Comparison of ENCODE assay signal across 13 mouse cellular contexts in genomic region chr6:52190410-52190809, GRCm38 (mm10). TPM values are rescaled to one million over a fixed set of nuclear protein-coding genes. Genes with fewer than 3 reads are reported as not detected.
DNase-seq lines count a peak whose midpoint lies in the region; ATAC-seq lines count a peak whose summit lies in the region.
"Had no signal": no experiment of that assay in that cellular context is flagged by ENCODE, and none has a peak within 500 bp of the region (broad histone marks: within the 10 kb centered on the region; RNA-seq: fewer than 3 reads in every experiment).

No protein-coding gene starts in this region.

- no peaks in the 10 kb centered on the region for H3K9me3 ChIP-seq in liver, embryonic 12.5 days (replicated peaks)
- no peaks in the 10 kb centered on the region for H3K9me3 ChIP-seq in forebrain, embryonic 11.5 days (ENCODE audit: control insufficient read depth, low read length)

- no peaks in the 10 kb centered on the region for H3K36me3 ChIP-seq in liver, embryonic 12.5 days
- no peaks in the 10 kb centered on the region for H3K36me3 ChIP-seq in forebrain, embryonic 11.5 days (ENCODE audit: control insufficient read depth, insufficient read depth, low read length)

- 0 out of 2 replicates have a peak overlapping the region, but pooled peaks have one; percentile 6 for H3K27ac ChIP-seq in liver, embryonic 12.5 days
- H3K27ac ChIP-seq in forebrain, embryonic 11.5 days (ENCODE audit: low read depth, low read length): no peak overlapping the region

- peaks cover 99% of the 10 kb centered on the region for H3K27me3 ChIP-seq in liver, embryonic 12.5 days (replicated peaks)
- H3K27me3 ChIP-seq in forebrain, embryonic 11.5 days (ENCODE audit: control insufficient read depth, insufficient read depth, low read length): peaks cover 100% of the 10 kb centered on the region

- H3K4me2 ChIP-seq in liver, embryonic 12.5 days: peak overlapping the region; percentile 63
- no peak overlapping the region for H3K4me2 ChIP-seq in forebrain, embryonic 11.5 days (ENCODE audit: low read depth, low read length, severe bottlenecking)

- no peak for ATAC-seq in liver, embryonic 12.5 days
- ATAC-seq in forebrain, embryonic 11.5 days (replicated peaks; ENCODE audit: low FRiP score): no peak

- DNase-seq in adrenal gland, adult 2 months: peak; percentile 31
- no peak for DNase-seq in adrenal gland, postnatal 36 days
- peak; percentile 13 for DNase-seq in ovary, postnatal 36 days (ENCODE audit: low spot score)
- DNase-seq in ovary, postnatal 10 days (ENCODE audit: low spot score): no peak
- DNase-seq in left cerebral cortex, adult 8-10 months (ENCODE audit: low spot score in 2 of 2): no peak
- no peak for DNase-seq in cerebellum, adult 9-10 months
- no peak for DNase-seq in forebrain, embryonic 11.5 days (ENCODE audit: low spot score)
- DNase-seq: cerebellum, adult 18-20 months; gastrocnemius, postnatal 10 days had no signal

- H3K4me1 ChIP-seq in liver, embryonic 12.5 days: peaks cover 13% of the 10 kb centered on the region
- peaks cover 10% of the 10 kb centered on the region; the same call in 1 of the 2 replicates for H3K4me1 ChIP-seq in forebrain, embryonic 11.5 days (replicated peaks; ENCODE audit: control insufficient read depth, insufficient read depth, low read length)

- peak overlapping the region; percentile 54 for H3K4me3 ChIP-seq in liver, embryonic 12.5 days
- no peak overlapping the region for H3K4me3 ChIP-seq in forebrain, embryonic 11.5 days (ENCODE audit: low read depth, low read length)

- H3K9ac ChIP-seq in liver, embryonic 12.5 days: no peak overlapping the region; the same call in 1 of the 2 replicates
- no peak overlapping the region for H3K9ac ChIP-seq in forebrain, embryonic 11.5 days (ENCODE audit: low read length)

- 2% methylated on average over 23 of the region's 23 CpGs for WGBS in liver, embryonic 12.5 days (ENCODE audit: insufficient replicate concordance)
- under 1% methylated on average over 23 of the region's 23 CpGs for WGBS in forebrain, embryonic 11.5 days

RNA-seq across cellular contexts. Expression of gene Hoxa4, which starts 1.1 kb away (rescaled TPM):
- 1 to 10 TPM; 2.2 to 6.3 TPM for total RNA-seq in adrenal gland, adult 2 months (2021)
- polyA plus RNA-seq in adrenal gland, adult 2 months (2012; rRNA removed): 0.99 and 4.0 TPM in 2 replicates
- 1 to 10 TPM; 2.6 to 3.1 TPM for total RNA-seq in adrenal gland, postnatal 36 days (2021)
- 0.79 and 0.92 TPM in 2 replicates for polyA plus RNA-seq in liver, embryonic 12.5 days (2016; fragmentation: Nextera tagmentation; extraction: Ambion mirVana)
- not detected for total RNA-seq in left cerebral cortex, adult 8-10 months (2022)
- polyA plus RNA-seq in forebrain, embryonic 11.5 days (2014; fragmentation: Nextera tagmentation; extraction: Ambion mirVana): not detected in 2 replicates
- total RNA-seq: left cerebral cortex, adult 18-20 months; monocyte, adult 5-6 weeks had no signal

RNA-seq across cellular contexts. Expression of gene 5730596B20Rik, which starts 13.1 kb away (rescaled TPM):
- under 1 TPM; 0.35 to 0.41 TPM for total RNA-seq in adrenal gland, adult 2 months (2021)
- polyA plus RNA-seq in adrenal gland, adult 2 months (2012; rRNA removed): 0.02 and 0.04 TPM in 2 replicates
- under 1 TPM; 0.10 to 0.40 TPM for total RNA-seq in adrenal gland, postnatal 36 days (2021)
- 0.29 TPM in 2 replicates for polyA plus RNA-seq in liver, embryonic 12.5 days (2016; fragmentation: Nextera tagmentation; extraction: Ambion mirVana)
- not detected for total RNA-seq in left cerebral cortex, adult 8-10 months (2022)
- not detected in 2 replicates for polyA plus RNA-seq in forebrain, embryonic 11.5 days (2014; fragmentation: Nextera tagmentation; extraction: Ambion mirVana)
- total RNA-seq: left cerebral cortex, adult 18-20 months; monocyte, adult 5-6 weeks had no signal
- polyA plus RNA-seq: spleen, adult 2 months had no signal

RNA-seq across cellular contexts. Expression of gene Hoxa5, which starts 14.0 kb away (rescaled TPM):
- 10 to 100 TPM; 13.6 to 22.8 TPM for total RNA-seq in adrenal gland, adult 2 months (2021)
- polyA plus RNA-seq in adrenal gland, adult 2 months (2012; rRNA removed): 12.9 and 16.3 TPM in 2 replicates
- 10 to 100 TPM; 14.7 to 27.8 TPM for total RNA-seq in adrenal gland, postnatal 36 days (2021)
- polyA plus RNA-seq in liver, embryonic 12.5 days (2016; fragmentation: Nextera tagmentation; extraction: Ambion mirVana): 2.1 and 3.1 TPM in 2 replicates
- not detected for total RNA-seq in left cerebral cortex, adult 8-10 months (2022)
- not detected in 2 replicates for polyA plus RNA-seq in forebrain, embryonic 11.5 days (2014; fragmentation: Nextera tagmentation; extraction: Ambion mirVana)
- total RNA-seq: left cerebral cortex, adult 18-20 months; monocyte, adult 5-6 weeks had no signal

RNA-seq across cellular contexts. Expression of gene Hoxa6, which starts 18.1 kb away (rescaled TPM):
- total RNA-seq in adrenal gland, adult 2 months (2021): 1 to 10 TPM; 1.9 to 4.5 TPM
- 3.6 and 3.8 TPM in 2 replicates for polyA plus RNA-seq in adrenal gland, adult 2 months (2012; rRNA removed)
- total RNA-seq in adrenal gland, postnatal 36 days (2021): 1 to 10 TPM; 2.5 to 4.6 TPM
- polyA plus RNA-seq in liver, embryonic 12.5 days (2016; fragmentation: Nextera tagmentation; extraction: Ambion mirVana): 0.14 and 0.20 TPM in 2 replicates
- not detected for total RNA-seq in left cerebral cortex, adult 8-10 months (2022)
- polyA plus RNA-seq in forebrain, embryonic 11.5 days (2014; fragmentation: Nextera tagmentation; extraction: Ambion mirVana): not detected in 2 replicates
- total RNA-seq: left cerebral cortex, adult 18-20 months; monocyte, adult 5-6 weeks had no signal
- polyA plus RNA-seq: spleen, adult 2 months had no signal

RNA-seq across cellular contexts. Expression of gene Hoxa3, which starts 22.7 kb away (rescaled TPM):
- 1 to 10 TPM; 2.7 to 5.4 TPM for total RNA-seq in adrenal gland, adult 2 months (2021)
- polyA plus RNA-seq in adrenal gland, adult 2 months (2012; rRNA removed): 6.8 and 8.1 TPM in 2 replicates
- total RNA-seq in adrenal gland, postnatal 36 days (2021): 1 to 10 TPM; 3.7 TPM
- polyA plus RNA-seq in liver, embryonic 12.5 days (2016; fragmentation: Nextera tagmentation; extraction: Ambion mirVana): 0.97 and 1.2 TPM in 2 replicates
- not detected for total RNA-seq in left cerebral cortex, adult 8-10 months (2022)
- not detected in 2 replicates for polyA plus RNA-seq in forebrain, embryonic 11.5 days (2014; fragmentation: Nextera tagmentation; extraction: Ambion mirVana)
- total RNA-seq: left cerebral cortex, adult 18-20 months; monocyte, adult 5-6 weeks had no signal

Comparison
In these comparisons a context has a peak if more than half of its experiments do, and no peak if none do; other contexts are left out.
1. DNase-seq: peak in adrenal gland, adult 2 months (single experiment) and ovary, postnatal 36 days (single experiment); none in adrenal gland, postnatal 36 days (0 of 2), ovary, postnatal 10 days (single experiment), left cerebral cortex, adult 8-10 months (0 of 2), cerebellum, adult 9-10 months (single experiment) and forebrain, embryonic 11.5 days (single experiment).
2. RNA of gene Hoxa5, which starts 14.0 kb away (total RNA-seq): 14.7 to 27.8 TPM in adrenal gland, postnatal 36 days and 13.6 to 22.8 TPM in adrenal gland, adult 2 months; not detected in left cerebral cortex, adult 8-10 months; every median in the first group is over 10 times any median in the second.